Mouse (Mus musculus) stomach, postnatal 0 days (tissue): ENCODE results near the gene Slc44a3.

Experiments used
- CTCF ChIP-seq: IDR thresholded peaks from 2 replicates; pipeline ENCODE4 v1.5.1; 2016; ENCODE audit warnings: antibody characterized with exemption, low read depth, mild to moderate bottlenecking, moderate library complexity
- EP300 ChIP-seq: optimal IDR thresholded peaks from 2 replicates; pipeline ENCODE3; 2016; ENCODE audit warnings: antibody characterized with exemption

GRCm38 (mm10) chr3:121569767-121570166 is 37.6 kb upstream of the Slc44a3 start:
- no peak for TF ChIP-seq CTCF
- TF ChIP-seq EP300, result no peak
